Mouse (Mus musculus): Measurements from ENCODE around the gene Rab29. TPM values are rescaled to one million over a fixed set of nuclear protein-coding genes. Genes with fewer than 3 reads are reported as not detected.
"Not testable (repeated sequence)": the region's sequence is repeated elsewhere in the genome, so short reads cannot be mapped to it uniquely, and the experiment has no call there.

The Rab29 gene
- polyA plus RNA-seq (2015; fragmentation: Nextera tagmentation; extraction: Ambion mirVana): 6.7 and 7.6 TPM in 2 replicates

GRCm38 (mm10) chr1:131867093-131867945, at the start of gene Rab29:
Gene Rab29, plus strand, starts transcription at chr1:131867224.
- ATAC-seq: peak; percentile 99
- Histone ChIP-seq H3K27ac (ENCODE audit: low read length) (no peak within 1 kb of the TSS), H3K4me2 (ENCODE audit: low read length) (peak within 1 kb of the TSS; percentile 91), H3K9me3 (replicated peaks; ENCODE audit: control insufficient read depth, low read length, poor library complexity, severe bottlenecking) (no peaks in the 10 kb centered on the region), H3K4me3 (ENCODE audit: low read depth, low read length) (peak within 1 kb of the TSS; percentile 57), H3K4me1 (ENCODE audit: control insufficient read depth, insufficient read depth, low read length) (peaks cover 4% of the 10 kb centered on the region; the same call in 1 of the 2 replicates), H3K27me3 (ENCODE audit: control insufficient read depth, insufficient read depth, low read depth, low read length) (peaks cover 4% of the 10 kb centered on the region; the same call in 1 of the 2 replicates), H3K9ac (ENCODE audit: low read depth, low read length) (peak within 1 kb of the TSS; percentile 43), H3K36me3 (ENCODE audit: control insufficient read depth, insufficient read depth, low read length) (no peaks in the 10 kb centered on the region)
- under 1% methylated on average over 46 of the region's 46 CpGs for WGBS

GRCm38 (mm10) chr1:131820353-131820752, 46.7 kb upstream of the Rab29 start:
- H3K4me1 ChIP-seq (ENCODE audit: control insufficient read depth, insufficient read depth, low read length); H3K9ac ChIP-seq (ENCODE audit: low read depth, low read length); ATAC-seq; H3K4me3 ChIP-seq (ENCODE audit: low read depth, low read length); H3K27ac ChIP-seq (ENCODE audit: low read length); H3K36me3 ChIP-seq (ENCODE audit: control insufficient read depth, insufficient read depth, low read length); H3K27me3 ChIP-seq (ENCODE audit: control insufficient read depth, insufficient read depth, low read depth, low read length); H3K9me3 ChIP-seq (replicated peaks; ENCODE audit: control insufficient read depth, low read length, poor library complexity, severe bottlenecking); H3K4me2 ChIP-seq (ENCODE audit: low read length): not testable (repeated sequence)
- 80% methylated on average over 8 of the region's 9 CpGs for WGBS

DNA sequence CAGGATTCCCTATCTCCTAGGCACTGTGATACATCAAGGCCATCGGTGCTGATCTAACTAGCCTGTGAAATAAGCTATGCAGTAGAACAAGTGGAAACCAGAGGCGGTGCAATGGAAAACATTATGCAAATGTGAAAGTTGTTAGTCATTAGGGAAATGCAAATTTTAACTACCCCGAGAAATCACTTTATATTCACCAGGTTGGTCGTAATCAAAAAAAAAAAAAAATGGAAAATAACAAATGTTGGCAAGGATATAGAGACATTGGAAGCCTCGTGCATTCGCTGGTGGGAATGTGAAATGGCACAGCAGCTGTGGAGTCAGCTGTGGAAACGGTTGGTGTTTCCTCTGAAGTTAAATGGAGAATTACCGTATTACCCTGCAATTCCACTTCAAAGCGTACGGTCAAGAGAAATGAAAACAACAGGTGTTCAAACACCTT, 46.1 kb upstream of the Rab29 start:
- Histone ChIP-seq H3K9me3 (replicated peaks; ENCODE audit: control insufficient read depth, low read length, poor library complexity, severe bottlenecking) (no peaks in the 10 kb centered on the region; the same call in 1 of the 2 replicates), H3K4me1 (ENCODE audit: control insufficient read depth, insufficient read depth, low read length) (no peaks in the 10 kb centered on the region), H3K4me2 (ENCODE audit: low read length) (no peak overlapping the region), H3K27me3 (ENCODE audit: control insufficient read depth, insufficient read depth, low read depth, low read length) (no peaks in the 10 kb centered on the region), H3K9ac (ENCODE audit: low read depth, low read length) (no peak overlapping the region), H3K27ac (ENCODE audit: low read length) (no peak overlapping the region), H3K4me3 (ENCODE audit: low read depth, low read length) (no peak overlapping the region), H3K36me3 (ENCODE audit: control insufficient read depth, insufficient read depth, low read length) (no peaks in the 10 kb centered on the region)
- no peak for ATAC-seq
- WGBS: 79% methylated on average over 10 of the region's 10 CpGs

DNA sequence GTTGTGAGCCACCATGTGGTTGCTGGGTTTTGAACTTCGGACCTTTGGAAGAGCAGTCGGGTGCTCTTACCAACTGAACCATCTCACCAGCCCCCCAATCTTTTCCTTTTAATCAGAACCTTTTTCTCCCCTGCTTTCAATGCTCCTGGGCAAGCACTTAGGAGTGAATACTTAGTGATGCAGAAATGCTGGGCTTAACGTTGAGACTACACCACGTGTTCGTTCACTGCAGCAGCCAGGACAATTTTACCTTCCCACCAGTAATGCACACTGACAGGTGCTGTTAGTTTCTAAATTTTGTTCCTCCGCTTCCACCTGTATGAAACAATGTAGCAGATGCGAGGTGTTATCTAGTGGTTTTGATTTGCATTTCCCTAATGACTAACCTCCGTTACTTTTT, 44.7 kb upstream of the Rab29 start:
- H3K36me3 ChIP-seq (ENCODE audit: control insufficient read depth, insufficient read depth, low read length): no peaks in the 10 kb centered on the region
- WGBS: 75% methylated on average over 8 of the region's 8 CpGs
- H3K4me1 ChIP-seq (ENCODE audit: control insufficient read depth, insufficient read depth, low read length): peaks cover 5% of the 10 kb centered on the region; the same call in 1 of the 2 replicates

GRCm38 (mm10) chr1:131822856-131823492, 44.0 kb upstream of the Rab29 start:
- WGBS: 88% methylated on average over 1 of the region's 1 CpGs
- ATAC-seq: no peak

More for the DNA sequence above, 44.7 kb upstream of the Rab29 start:
- Histone ChIP-seq H3K4me3 (ENCODE audit: low read depth, low read length) (no peak overlapping the region), H3K27me3 (ENCODE audit: control insufficient read depth, insufficient read depth, low read depth, low read length) (no peaks in the 10 kb centered on the region), H3K9me3 (replicated peaks; ENCODE audit: control insufficient read depth, low read length, poor library complexity, severe bottlenecking) (no peaks in the 10 kb centered on the region; the same call in 1 of the 2 replicates), H3K27ac (ENCODE audit: low read length) (no peak overlapping the region), H3K9ac (ENCODE audit: low read depth, low read length) (no peak overlapping the region), H3K4me2 (ENCODE audit: low read length) (no peak overlapping the region)
- no peak for ATAC-seq

DNA sequence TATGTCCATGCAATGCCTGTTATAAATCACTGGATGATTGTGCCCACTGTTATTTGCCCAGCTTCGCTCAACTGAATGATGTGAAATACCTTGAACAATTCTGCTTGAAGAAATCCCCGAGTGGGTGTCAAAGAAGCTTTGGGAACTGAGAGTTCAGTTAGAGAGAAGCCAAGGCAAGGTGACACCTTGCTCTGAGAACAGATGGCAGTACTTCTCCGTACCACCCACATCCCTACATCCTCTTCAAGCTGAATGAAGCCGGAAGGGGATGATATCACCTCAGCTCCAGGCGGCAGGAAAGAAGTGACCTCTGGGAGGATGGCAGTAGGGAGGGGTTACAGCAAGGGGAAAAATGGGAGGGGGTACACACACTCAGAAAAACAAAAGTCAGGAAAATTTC, 43.5 kb upstream of the Rab29 start:
- H3K4me3 ChIP-seq (ENCODE audit: low read depth, low read length): no peak overlapping the region
- ATAC-seq: no peak
- no peak overlapping the region for H3K27ac ChIP-seq (ENCODE audit: low read length)
- H3K9ac ChIP-seq (ENCODE audit: low read depth, low read length): no peak overlapping the region
- peaks cover 7% of the 10 kb centered on the region for H3K4me1 ChIP-seq (ENCODE audit: control insufficient read depth, insufficient read depth, low read length)
- 65% methylated on average over 5 of the region's 5 CpGs for WGBS
- H3K4me2 ChIP-seq (ENCODE audit: low read length): no peak overlapping the region
- no peaks in the 10 kb centered on the region for H3K27me3 ChIP-seq (ENCODE audit: control insufficient read depth, insufficient read depth, low read depth, low read length)
- H3K36me3 ChIP-seq (ENCODE audit: control insufficient read depth, insufficient read depth, low read length): no peaks in the 10 kb centered on the region
- H3K9me3 ChIP-seq (replicated peaks; ENCODE audit: control insufficient read depth, low read length, poor library complexity, severe bottlenecking): no peaks in the 10 kb centered on the region; the same call in 1 of the 2 replicates

More at GRCm38 (mm10) chr1:131822856-131823492, 44.0 kb upstream of the Rab29 start:
- Histone ChIP-seq H3K4me2 (ENCODE audit: low read length) (no peak overlapping the region), H3K9me3 (replicated peaks; ENCODE audit: control insufficient read depth, low read length, poor library complexity, severe bottlenecking) (no peaks in the 10 kb centered on the region; the same call in 1 of the 2 replicates), H3K27me3 (ENCODE audit: control insufficient read depth, insufficient read depth, low read depth, low read length) (no peaks in the 10 kb centered on the region), H3K9ac (ENCODE audit: low read depth, low read length) (no peak overlapping the region), H3K36me3 (ENCODE audit: control insufficient read depth, insufficient read depth, low read length) (no peaks in the 10 kb centered on the region), H3K4me1 (ENCODE audit: control insufficient read depth, insufficient read depth, low read length) (peaks cover 5% of the 10 kb centered on the region; the same call in 1 of the 2 replicates), H3K27ac (ENCODE audit: low read length) (no peak overlapping the region), H3K4me3 (ENCODE audit: low read depth, low read length) (no peak overlapping the region)

GRCm38 (mm10) chr1:131824528-131825181, 42.4 kb upstream of the Rab29 start:
- Histone ChIP-seq H3K9ac (ENCODE audit: low read depth, low read length) (no peak overlapping the region), H3K9me3 (replicated peaks; ENCODE audit: control insufficient read depth, low read length, poor library complexity, severe bottlenecking) (no peaks in the 10 kb centered on the region), H3K27ac (ENCODE audit: low read length) (no peak overlapping the region), H3K4me1 (ENCODE audit: control insufficient read depth, insufficient read depth, low read length) (peaks cover 17% of the 10 kb centered on the region), H3K36me3 (ENCODE audit: control insufficient read depth, insufficient read depth, low read length) (no peaks in the 10 kb centered on the region), H3K4me3 (ENCODE audit: low read depth, low read length) (no peak overlapping the region), H3K27me3 (ENCODE audit: control insufficient read depth, insufficient read depth, low read depth, low read length) (no peaks in the 10 kb centered on the region), H3K4me2 (ENCODE audit: low read length) (no peak overlapping the region)
- no peak for ATAC-seq
- WGBS: 91% methylated on average over 11 of the region's 11 CpGs

- ATAC-seq: peak; percentile 56
Observed at GRCm38 (mm10) chr1:131827207-131827786, 39.7 kb upstream of the Rab29 start, which contains the start of gene Slc41a1. Gene Slc41a1, plus strand, starts transcription at chr1:131827493.

More at GRCm38 (mm10) chr1:131827207-131827786, 39.7 kb upstream of the Rab29 start, which contains the start of gene Slc41a1:
- peaks cover 20% of the 10 kb centered on the region for H3K4me1 ChIP-seq (ENCODE audit: control insufficient read depth, insufficient read depth, low read length)
- WGBS: 3% methylated on average over 25 of the region's 25 CpGs
- H3K27ac ChIP-seq (ENCODE audit: low read length): peak within 1 kb of the TSS; percentile 79
- H3K4me3 ChIP-seq (ENCODE audit: low read depth, low read length): peak within 1 kb of the TSS; percentile 76
- H3K27me3 ChIP-seq (ENCODE audit: control insufficient read depth, insufficient read depth, low read depth, low read length): no peaks in the 10 kb centered on the region
- peak within 1 kb of the TSS; percentile 82 for H3K9ac ChIP-seq (ENCODE audit: low read depth, low read length)
- no peaks in the 10 kb centered on the region for H3K36me3 ChIP-seq (ENCODE audit: control insufficient read depth, insufficient read depth, low read length)
- no peaks in the 10 kb centered on the region for H3K9me3 ChIP-seq (replicated peaks; ENCODE audit: control insufficient read depth, low read length, poor library complexity, severe bottlenecking)
- H3K4me2 ChIP-seq (ENCODE audit: low read length): peak within 1 kb of the TSS; percentile 95

Measured in midbrain, embryonic 16.5 days (tissue).